Mouse (Mus musculus): ENCODE data around the gene Zfp296. TPM values are rescaled to one million over a fixed set of nuclear protein-coding genes. Genes with fewer than 3 reads are reported as not detected.

Zfp296 gene
- total RNA-seq (2022): 1 to 10 TPM in 1 of 4 experiments, under 1 TPM in 3; 0.56 to 1.1 (median 0.77) TPM

GRCm38 (mm10) chr7:19577141-19577852 lies at the start of gene Zfp296, which contains the start of gene Gemin7:
Gene Zfp296, plus strand, starts transcription at chr7:19577287.
Gene Gemin7, minus strand, starts transcription at chr7:19577595.
- DNase-seq (ENCODE audit: low spot score in 2 of 2): no peak

GRCm38 (mm10) chr7:19531077-19531476 lies 46.0 kb upstream of the Zfp296 start:
- no peak for DNase-seq (ENCODE audit: low spot score in 2 of 2)

GRCm38 (mm10) chr7:19532240-19532639 lies 44.8 kb upstream of the Zfp296 start:
- DNase-seq (ENCODE audit: low spot score in 2 of 2): no peak

- no peak for DNase-seq (ENCODE audit: low spot score in 2 of 2)
Observed at GRCm38 (mm10) chr7:19534676-19535075, 42.4 kb upstream of the Zfp296 start.

GRCm38 (mm10) chr7:19540771-19541566 lies 36.1 kb upstream of the Zfp296 start:
- no peak for DNase-seq (ENCODE audit: low spot score in 2 of 2)

GRCm38 (mm10) chr7:19541681-19542154 lies 35.4 kb upstream of the Zfp296 start:
- DNase-seq (ENCODE audit: low spot score in 2 of 2): no peak

- no peak for DNase-seq (ENCODE audit: low spot score in 2 of 2)
Observed at GRCm38 (mm10) chr7:19542155-19542691, 34.9 kb upstream of the Zfp296 start.

DNA sequence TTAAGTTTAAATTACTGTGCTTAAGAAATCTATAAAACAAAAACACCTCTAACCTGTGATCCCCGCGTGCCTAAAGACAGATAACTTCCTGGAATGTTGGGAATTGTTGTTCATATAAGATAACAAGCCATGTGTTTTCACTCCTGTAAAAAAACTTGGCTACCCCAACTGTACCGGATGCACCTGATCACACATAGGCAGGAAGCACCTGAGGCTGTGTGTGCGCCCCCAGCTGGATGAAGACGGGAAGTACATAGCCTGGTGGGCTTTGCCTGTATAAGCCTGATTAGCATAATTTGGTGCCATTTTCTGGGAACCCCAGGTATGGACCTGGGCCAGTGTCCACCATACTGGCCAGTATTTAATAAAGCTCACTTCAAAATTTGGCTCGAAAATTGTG lies 33.5 kb upstream of the Zfp296 start:
- no peak for DNase-seq (ENCODE audit: low spot score in 2 of 2)

- no peak for DNase-seq (ENCODE audit: low spot score in 2 of 2)
Observed at GRCm38 (mm10) chr7:19546007-19546406, 31.1 kb upstream of the Zfp296 start.

GRCm38 (mm10) chr7:19547344-19547969 lies 29.6 kb upstream of the Zfp296 start:
- DNase-seq (ENCODE audit: low spot score in 2 of 2): no peak

- DNase-seq (ENCODE audit: low spot score in 2 of 2): no peak
Observed at GRCm38 (mm10) chr7:19549394-19549793, 27.7 kb upstream of the Zfp296 start.

DNA sequence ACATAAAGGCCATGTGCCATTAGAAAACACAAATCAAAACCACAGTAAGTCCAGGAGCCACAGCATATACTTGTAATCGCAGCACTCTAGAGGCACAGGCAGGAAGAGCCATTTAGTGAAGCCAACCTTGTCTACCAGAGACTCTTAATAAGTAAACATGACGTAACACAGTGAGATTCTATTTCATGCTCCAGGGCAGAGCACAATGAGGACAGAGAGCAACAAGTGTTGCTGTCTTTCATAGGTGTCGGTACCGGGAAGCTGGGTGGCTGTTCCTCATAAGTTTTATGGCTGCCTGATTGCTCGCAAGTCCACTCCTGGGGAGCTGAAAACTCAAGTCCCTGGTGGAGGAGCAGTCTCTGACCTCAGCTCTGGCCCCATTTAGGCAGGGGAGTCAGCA lies 25.5 kb upstream of the Zfp296 start:
- DNase-seq (ENCODE audit: low spot score in 2 of 2): no peak

DNA sequence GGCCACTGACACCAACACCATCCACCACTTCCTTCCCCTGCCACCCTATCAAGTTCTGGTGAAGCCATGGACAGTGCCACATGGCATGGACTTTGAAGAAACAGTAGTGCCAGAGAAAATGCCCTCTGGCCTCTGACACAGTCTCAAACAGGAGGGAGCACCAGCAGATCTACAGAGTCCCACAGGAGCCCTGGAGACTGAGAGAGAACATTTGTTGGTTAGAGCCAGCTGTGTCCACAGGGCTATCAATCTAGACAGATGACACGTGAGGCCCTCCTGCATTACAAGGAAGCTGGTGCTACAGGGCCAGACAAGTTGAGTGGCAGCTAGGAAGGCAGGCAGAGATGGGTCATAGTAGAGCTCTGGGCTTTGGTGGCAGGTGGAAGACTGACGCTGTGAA lies 24.6 kb upstream of the Zfp296 start:
- DNase-seq (ENCODE audit: low spot score in 2 of 2): no peak

DNA sequence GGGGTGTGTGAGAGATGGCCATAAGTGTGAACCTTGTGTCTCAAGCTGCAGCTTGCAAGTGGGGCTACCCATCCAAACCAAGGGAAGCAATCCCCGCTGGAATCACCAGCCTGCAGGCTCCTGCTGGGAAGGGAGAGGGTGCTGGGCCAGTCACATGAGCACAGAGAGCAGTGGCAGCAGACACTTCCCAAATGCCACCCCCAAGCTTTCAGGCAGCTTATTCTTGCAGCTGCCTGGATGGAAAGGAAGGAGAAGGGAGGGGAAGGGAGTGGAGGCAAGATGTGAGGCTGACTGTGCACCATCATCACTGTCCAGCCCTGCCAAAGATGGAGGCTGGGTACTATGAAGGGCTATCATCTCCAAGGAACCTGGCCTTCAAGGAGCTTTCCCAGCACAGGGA lies 22.9 kb upstream of the Zfp296 start:
- no peak for DNase-seq (ENCODE audit: low spot score in 2 of 2)

GRCm38 (mm10) chr7:19557086-19557485 lies 20.0 kb upstream of the Zfp296 start:
- peak; percentile 5 to 40 for DNase-seq (ENCODE audit: low spot score in 2 of 2)

DNA sequence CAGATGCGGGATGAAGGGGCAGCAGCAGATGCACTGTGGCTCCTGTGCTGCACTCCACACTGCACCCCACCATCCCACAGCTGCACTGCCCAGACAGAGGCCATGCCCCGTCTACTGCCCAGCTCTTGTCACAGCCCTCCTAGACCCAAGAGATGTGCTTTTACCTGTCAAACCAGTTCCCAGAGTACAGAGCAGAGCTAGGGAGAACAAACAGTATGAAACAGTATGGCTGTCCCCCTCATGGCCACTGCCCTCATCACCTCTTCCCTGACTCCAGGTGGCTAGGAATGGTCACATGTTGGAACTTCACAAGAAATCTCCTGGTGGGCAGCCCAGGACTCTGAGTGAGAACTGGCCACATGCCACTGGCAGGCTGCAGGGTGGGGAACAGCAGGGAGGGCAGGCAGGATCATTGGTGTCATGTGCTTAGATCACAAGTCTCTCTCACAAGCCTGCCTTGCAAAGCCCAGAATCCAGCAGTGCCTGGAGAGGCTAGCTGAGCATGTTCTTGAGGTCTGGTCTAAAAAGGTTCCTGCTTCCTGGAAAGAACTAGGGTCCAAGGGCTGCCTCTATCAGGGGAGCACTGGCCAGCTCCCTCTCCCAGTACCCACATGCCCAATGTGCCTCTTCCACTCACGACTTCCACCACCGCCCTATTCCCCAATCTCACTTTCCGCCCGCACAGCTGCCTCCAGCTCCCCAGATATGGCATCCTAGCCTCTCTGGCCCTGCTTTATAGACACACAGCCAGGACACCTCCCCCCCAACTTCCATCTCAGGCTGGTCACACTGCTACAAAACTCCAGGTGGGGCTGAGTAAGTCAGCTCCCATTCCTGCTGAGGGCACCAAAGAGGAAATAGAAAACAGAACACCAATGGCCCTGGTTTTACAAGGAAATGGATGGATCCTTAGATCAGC lies 18.8 kb upstream of the Zfp296 start:
- peak in 1 of 2 experiments; percentile 5 for DNase-seq (ENCODE audit: low spot score in 2 of 2)

DNA sequence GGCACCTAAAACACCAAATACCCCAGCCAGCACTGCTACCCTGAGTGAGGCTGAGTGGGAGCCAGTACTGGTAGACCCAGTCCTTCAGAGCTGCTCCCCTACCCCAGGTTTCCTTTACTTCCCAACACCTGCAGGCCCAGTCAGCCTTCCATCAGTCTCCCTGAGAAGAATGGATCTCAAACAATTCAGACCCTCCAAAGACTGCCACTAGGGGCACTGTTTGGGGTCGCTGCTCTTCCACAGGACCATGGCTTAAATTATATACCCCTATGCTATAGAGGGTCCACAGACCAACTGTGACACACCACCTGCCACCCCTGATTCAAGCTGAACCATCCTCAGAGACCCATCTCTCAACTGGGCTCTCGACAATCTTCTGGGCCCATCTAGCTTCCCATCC lies 18.1 kb upstream of the Zfp296 start:
- no peak for DNase-seq (ENCODE audit: low spot score in 2 of 2)

DNA sequence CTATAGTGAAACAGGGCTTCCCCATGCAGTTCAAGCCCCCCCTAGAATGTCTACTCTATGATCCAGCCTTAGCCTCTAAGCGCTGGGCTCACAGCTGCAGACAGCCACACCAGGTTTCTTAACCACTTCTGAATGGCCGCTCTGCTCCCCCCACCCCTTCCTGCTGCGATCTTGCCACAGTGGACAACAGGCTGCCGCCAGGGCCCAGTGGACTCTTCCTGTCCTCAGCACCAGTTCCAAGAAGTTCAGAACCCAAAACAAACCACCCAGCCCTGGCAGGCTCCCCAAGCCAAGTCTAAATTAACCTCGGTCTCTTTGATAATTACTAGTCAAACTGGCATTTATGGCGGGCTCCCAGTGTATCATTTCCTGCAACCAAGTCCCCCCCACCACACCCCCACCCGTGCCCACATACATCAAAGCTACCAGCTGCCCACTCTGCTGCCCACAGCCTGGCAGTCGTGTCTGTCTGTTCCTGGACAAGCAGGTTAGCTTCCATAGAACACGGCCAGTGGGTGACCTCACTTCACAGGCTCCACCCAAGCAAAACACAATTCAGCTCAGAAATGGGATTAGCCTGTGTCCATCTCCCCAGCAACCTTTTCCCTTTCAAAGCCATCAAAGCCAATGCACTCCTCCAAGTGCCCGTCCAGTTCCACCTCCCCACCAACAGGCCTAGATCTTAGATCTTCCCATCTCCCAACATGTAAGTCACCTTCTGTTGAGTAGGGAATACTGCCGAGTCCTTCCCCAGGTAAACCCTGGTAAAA lies 16.4 kb upstream of the Zfp296 start:
- DNase-seq (ENCODE audit: low spot score in 2 of 2): no peak

GRCm38 (mm10) chr7:19561431-19561764 lies 15.7 kb upstream of the Zfp296 start:
- DNase-seq (ENCODE audit: low spot score in 2 of 2): no peak
